Mouse (Mus musculus): ENCODE measurements around the gene Elovl6.

The Elovl6 gene

DNA sequence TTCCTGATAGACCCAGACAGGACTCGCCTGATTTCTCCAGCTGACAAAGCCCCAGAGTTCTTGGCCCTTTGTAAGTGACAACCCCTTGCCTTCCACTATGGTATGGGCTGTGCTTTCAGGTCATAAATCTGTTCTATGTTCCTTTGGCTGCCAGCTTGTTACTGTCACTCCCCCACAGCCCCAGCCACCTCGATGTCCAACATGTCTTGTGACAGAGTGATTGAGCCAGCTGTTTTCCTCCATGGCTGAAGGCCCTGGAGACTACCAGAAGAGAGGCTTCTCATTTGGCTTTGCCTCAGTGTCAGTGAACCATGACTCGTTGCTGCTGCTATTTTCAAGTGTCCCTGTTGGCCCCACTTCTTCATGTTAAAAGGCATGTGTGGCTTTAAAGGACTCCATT lies 113.3 kb downstream of the Elovl6 start:
- no peak for DNase-seq (ENCODE audit: low read depth, low spot score)

DNA sequence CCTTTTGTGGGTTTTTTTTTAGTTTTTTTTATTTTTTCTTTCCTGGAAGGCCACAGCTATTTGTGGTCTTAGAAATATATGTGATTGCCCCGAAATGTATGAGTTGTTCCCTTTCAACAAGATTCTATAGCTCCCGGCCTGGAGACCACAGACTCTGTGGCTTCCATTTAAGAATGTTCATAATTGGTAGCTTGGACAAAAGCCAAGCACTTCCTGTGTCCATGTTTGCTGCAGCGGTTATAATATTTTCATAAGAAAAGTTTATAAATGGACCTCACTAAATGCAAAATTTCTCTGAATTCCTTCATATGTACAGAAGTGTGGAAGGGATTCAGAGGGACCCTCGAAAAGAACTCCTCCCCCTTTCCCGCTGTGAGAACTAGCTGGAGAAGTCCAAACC lies 114.6 kb downstream of the Elovl6 start:
- DNase-seq (ENCODE audit: low read depth, low spot score), result no peak

GRCm38 (mm10) chr3:129647312-129647711 lies 115.2 kb downstream of the Elovl6 start:
- no peak for DNase-seq (ENCODE audit: low read depth, low spot score)

DNA sequence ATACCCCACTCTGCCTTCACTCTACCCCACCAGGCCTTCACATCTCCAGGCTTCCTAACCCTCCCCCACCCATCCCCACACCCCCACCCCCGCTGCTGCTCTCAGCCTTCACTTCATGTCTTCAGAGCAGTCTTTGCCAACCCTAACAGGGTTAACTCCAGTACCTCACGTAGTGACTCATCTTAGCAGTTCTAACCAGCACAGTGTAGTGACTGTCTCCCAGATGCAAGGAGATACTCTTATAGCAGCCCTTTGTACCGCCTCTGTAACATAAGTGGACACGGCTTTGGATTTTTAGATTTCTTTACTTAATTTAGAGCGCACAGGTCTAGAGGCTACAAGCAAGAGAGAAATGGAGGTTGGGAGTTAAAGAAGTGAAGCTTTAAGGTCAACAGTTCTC lies 116.4 kb downstream of the Elovl6 start:
- no peak for DNase-seq (ENCODE audit: low read depth, low spot score)

- no peak for DNase-seq (ENCODE audit: low read depth, low spot score)
Measured at GRCm38 (mm10) chr3:129649586-129650292, 117.6 kb downstream of the Elovl6 start.

DNA sequence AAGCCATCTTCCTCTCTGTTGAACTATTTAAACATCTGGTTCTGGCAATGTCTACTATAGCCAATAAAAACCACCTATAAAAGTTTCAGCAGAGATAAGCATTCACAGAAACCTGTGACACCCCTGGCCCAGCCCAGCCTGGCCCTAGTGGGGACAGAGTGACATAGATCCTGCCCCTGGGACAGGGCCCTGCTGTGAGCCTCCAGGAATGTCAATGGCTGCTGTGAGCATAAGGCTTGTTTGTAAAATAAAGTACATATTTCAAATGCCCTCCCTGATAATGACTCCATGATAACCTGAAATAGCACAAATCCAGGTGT lies 118.1 kb downstream of the Elovl6 start:
- peak; percentile 77 for DNase-seq (ENCODE audit: low read depth, low spot score)

DNA sequence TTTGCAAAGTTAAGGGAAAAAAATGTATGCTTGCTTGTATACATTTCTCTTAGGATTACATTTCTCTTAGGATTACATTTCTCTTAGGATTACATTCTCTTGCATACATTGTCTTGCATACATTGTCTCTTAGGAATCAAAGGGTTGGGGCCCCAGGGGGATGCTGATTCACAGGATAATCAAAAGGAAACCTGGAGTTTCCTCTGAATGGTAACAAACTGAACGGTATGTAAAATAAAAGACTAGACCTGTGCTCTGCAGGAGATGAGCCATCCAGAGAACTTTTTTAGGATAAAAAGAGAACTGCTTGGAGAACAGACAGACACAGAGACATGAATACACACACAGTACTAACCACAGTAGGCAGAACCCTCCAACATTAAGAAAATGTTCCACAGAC lies 118.8 kb downstream of the Elovl6 start:
- DNase-seq (ENCODE audit: low read depth, low spot score), result peak; percentile 92

GRCm38 (mm10) chr3:129651765-129652164 lies 119.6 kb downstream of the Elovl6 start:
- no peak for DNase-seq (ENCODE audit: low read depth, low spot score)

GRCm38 (mm10) chr3:129652476-129652875 lies 120.3 kb downstream of the Elovl6 start:
- DNase-seq (ENCODE audit: low read depth, low spot score), result peak; percentile 35

- no peak for DNase-seq (ENCODE audit: low read depth, low spot score)
Measured at GRCm38 (mm10) chr3:129656540-129656939, 124.4 kb downstream of the Elovl6 start.

DNA sequence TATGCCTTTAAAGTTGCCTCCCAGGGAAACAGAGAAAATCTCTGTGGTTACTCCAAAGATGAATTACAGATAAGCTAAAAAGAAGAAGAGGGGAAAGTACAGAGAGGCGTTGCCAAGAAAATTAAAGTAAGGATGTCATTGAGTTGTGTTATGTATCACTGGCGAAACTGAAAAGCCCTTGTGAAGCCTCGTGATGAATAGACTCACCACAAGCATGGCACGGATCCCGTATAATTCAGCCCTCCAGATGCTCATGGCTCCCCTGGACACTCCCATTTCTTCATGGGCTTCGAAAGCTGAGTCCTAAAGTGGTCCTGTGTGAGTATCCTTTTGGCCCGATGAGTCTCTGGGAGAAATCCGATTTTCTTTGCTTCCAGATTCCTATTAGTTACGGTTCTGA lies 125.1 kb downstream of the Elovl6 start:
- DNase-seq (ENCODE audit: low read depth, low spot score), result no peak

GRCm38 (mm10) chr3:129657775-129658174 lies 125.6 kb downstream of the Elovl6 start:
- DNase-seq (ENCODE audit: low read depth, low spot score), result no peak

- DNase-seq (ENCODE audit: low read depth, low spot score), result no peak
Measured at GRCm38 (mm10) chr3:129658776-129659175, 126.6 kb downstream of the Elovl6 start.

- DNase-seq (ENCODE audit: low read depth, low spot score), result no peak
Measured at GRCm38 (mm10) chr3:129663906-129664305, 131.8 kb downstream of the Elovl6 start.

DNA sequence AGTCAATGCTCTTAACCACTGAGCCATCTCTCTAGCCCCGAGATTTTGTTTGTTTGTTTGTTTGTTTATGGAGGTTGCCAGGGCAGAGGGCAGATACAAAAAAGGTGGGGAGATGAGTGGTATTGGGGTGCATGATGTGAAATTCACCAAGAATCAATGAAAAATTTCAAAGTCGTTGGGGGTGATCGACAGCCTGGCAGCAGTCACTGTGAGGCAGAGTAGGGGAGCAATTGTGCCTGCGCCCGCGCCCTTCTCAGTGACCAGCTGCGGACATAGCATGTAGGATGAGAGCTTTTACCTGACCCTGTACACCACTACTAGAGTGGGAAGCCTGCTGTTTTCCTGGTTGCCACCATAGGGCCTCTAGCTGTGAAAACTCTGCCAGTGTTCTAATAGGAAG lies 143.8 kb downstream of the Elovl6 start:
- no peak for DNase-seq (ENCODE audit: low read depth, low spot score)

- no peak for DNase-seq (ENCODE audit: low read depth, low spot score)
Measured at GRCm38 (mm10) chr3:129680258-129680657, 148.1 kb downstream of the Elovl6 start.

- DNase-seq (ENCODE audit: low read depth, low spot score), result no peak
Measured at GRCm38 (mm10) chr3:129681841-129682240, 149.7 kb downstream of the Elovl6 start.

- DNase-seq (ENCODE audit: low read depth, low spot score), result no peak
Measured at GRCm38 (mm10) chr3:129682389-129682788, 150.2 kb downstream of the Elovl6 start.

DNA sequence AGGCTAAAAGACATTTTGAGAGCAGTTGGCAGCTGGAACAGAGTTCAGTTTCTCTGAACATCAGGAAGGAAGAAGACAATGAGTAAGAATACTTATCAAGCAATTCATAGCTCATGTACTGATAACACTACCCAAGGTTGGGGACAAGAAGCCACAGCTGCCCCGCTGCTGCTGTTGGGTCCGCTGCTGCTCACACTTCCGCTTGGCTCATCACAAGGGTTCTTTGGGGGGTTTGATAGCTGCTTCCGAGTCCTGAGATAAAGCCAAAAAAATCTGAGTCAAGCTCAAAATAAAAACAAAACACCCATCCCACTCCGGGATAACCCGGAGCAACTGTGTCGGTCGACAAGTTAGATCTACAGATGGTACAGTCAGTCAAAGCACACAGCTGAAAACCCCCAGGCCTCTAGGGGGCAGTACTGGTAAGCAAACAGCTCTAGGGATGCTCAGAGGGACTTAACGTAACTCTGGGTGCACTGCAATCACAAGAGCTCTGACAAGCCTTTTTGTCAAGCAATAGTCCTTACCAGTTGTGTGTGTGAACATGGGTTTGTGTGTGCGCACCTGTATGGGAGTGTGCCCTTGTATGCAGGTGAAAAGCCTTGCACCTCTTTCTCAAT lies 151.0 kb downstream of the Elovl6 start:
- peak; percentile 64 for DNase-seq (ENCODE audit: low read depth, low spot score)

GRCm38 (mm10) chr3:129686196-129686595 lies 154.0 kb downstream of the Elovl6 start:
- no peak for DNase-seq (ENCODE audit: low read depth, low spot score)

DNA sequence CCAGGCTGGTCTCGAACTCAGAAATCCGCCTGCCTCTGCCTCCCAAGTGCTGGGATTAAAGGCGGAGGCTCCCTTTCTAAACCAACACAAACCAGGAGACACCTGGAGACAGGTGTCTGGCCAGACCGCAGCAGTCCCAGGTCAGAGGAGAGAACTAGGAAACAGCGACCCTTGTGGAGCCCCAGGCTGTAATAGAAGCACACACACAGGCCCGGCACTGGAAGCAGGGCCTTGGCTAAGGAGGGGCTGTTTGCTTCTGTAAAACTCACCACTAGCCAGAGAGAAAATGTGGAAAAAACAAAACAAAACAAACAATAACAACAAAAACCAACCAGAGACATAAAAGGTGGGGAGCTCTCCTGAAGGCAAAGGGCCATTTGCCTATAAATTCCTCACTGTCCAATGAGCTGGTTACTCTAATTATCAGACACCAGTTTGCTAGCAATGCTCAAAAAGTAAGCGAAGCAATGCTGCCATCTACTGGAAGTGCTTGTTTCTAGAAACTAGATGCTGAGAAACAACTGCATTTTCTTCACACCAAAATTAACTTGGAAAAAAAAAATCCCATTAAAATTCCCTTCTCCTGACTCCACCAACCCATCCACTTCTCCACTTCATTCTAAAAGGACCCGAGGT lies 154.7 kb downstream of the Elovl6 start:
- peak; percentile 80 for DNase-seq (ENCODE audit: low read depth, low spot score)

DNA sequence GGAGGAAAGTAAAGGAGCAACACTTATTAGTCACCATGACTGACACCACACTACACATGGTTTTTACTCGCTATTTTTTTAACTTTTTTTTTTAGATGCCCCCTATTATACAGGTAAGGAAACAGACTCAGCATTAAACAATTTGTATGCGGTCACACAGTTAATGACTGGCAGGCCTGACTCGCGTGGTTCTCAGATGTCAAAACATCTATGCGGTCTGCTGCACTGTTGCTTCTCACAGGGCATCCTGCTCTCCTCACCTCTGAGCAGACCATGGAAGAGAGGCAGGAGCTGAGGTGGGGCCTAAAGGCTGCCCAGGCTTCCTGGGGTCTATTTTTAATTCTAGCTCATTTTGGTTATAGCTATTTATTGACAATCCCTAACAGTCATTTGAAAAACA lies 155.3 kb downstream of the Elovl6 start:
- DNase-seq (ENCODE audit: low read depth, low spot score), result no peak
